Mouse (Mus musculus) left cerebral cortex, adult 2 months (tissue): ENCODE results near the gene Sowaha. TPM values are rescaled to one million over a fixed set of nuclear protein-coding genes. Genes with fewer than 3 reads are reported as not detected.
A peak's percentile ranks its signal among the peaks of the same experiment; 100 is the strongest.

Experiments used
- DNase-seq, 2 experiments: peaks; one replicate each; pipeline ENCODE4 v3.0.0; 2021 to 2022; ENCODE audit warnings: low spot score in 2 of 2, mixed read lengths in 1 of 2; ENCODE audit errors: extremely low spot score in 1 of 2
- H3K27ac ChIP-seq: fragments of 200-600 bp; 2 replicates; pipeline ENCODE4 v1.8.1; 2022
- H3K4me3 ChIP-seq: fragments of 200-600 bp; 2 replicates; pipeline ENCODE4 v1.8.1; 2022
- CTCF ChIP-seq: fragments of 200-600 bp; IDR thresholded peaks from 2 replicates; pipeline ENCODE4 v1.8.1; 2022; ENCODE audit warnings: antibody characterized with exemption, mild to moderate bottlenecking, moderate library complexity
- intact Hi-C: fragments of 180-260 bp; cut with DNase I; formaldehyde crosslinking; loops from one replicate; pipeline ENCODE4 v1.15.1; 2025
- total RNA-seq, 2 experiments: library from RNA; stranded (reverse); gene quantifications; 2 replicates each; pipeline ENCODE4 v1.2.3; 2021

Sowaha gene
- total RNA-seq, 2 experiments from 2014 or later = 68.8 to 83.8 TPM

GRCm38 (mm10) chr11:53483159-53483891, 3.3 kb upstream of the Sowaha start:
- Histone ChIP-seq H3K27ac (no peak overlapping the region), H3K4me3 (no peak overlapping the region)
- no peak for TF ChIP-seq CTCF
- intact Hi-C loops = no loop called here
- no peak for DNase-seq

GRCm38 (mm10) chr11:53481088-53481730, 1.1 kb upstream of the Sowaha start:
- intact Hi-C loops = no loop called here
- TF ChIP-seq CTCF = no peak
- H3K4me3 ChIP-seq = 0 out of 2 replicates have a peak overlapping the region, but pooled peaks have one; percentile 19
- H3K27ac ChIP-seq = no peak overlapping the region
- no peak for DNase-seq

- Histone ChIP-seq H3K4me3 (peak overlapping the region; percentile 75), H3K27ac (peak overlapping the region; percentile 98)
- intact Hi-C loops = no loop called here
- TF ChIP-seq CTCF = no peak
- DNase-seq = peak; percentile 51 to 52
Measured at GRCm38 (mm10) chr11:53479171-53479782, 797 bp downstream of the Sowaha start.

GRCm38 (mm10) chr11:53478383-53479170, 1.5 kb downstream of the Sowaha start:
- DNase-seq = peak; percentile 51 to 55
- intact Hi-C loops = no loop called here
- peak overlapping the region; percentile 75 for H3K4me3 ChIP-seq
- no peak for TF ChIP-seq CTCF
- H3K27ac ChIP-seq = peak overlapping the region; percentile 98

- peak overlapping the region; percentile 98; the same call in 1 of the 2 replicates for H3K27ac ChIP-seq
- TF ChIP-seq CTCF = no peak
- H3K4me3 ChIP-seq = peak overlapping the region; percentile 75
- no peak for DNase-seq
- intact Hi-C loops = no loop called here
Measured at GRCm38 (mm10) chr11:53477833-53478232, 2.2 kb downstream of the Sowaha start.

GRCm38 (mm10) chr11:53475620-53476019, 4.5 kb downstream of the Sowaha start:
- no peak for DNase-seq

GRCm38 (mm10) chr11:53472709-53473108, 7.4 kb downstream of the Sowaha start:
- Histone ChIP-seq H3K27ac (no peak overlapping the region), H3K4me3 (no peak overlapping the region)
- peak; percentile 39 for TF ChIP-seq CTCF
- intact Hi-C loops = loop anchor here (5.0 kb wide), 1 partner anchor 95 kb away; the partner anchor contains the start of gene Kif3a
- no peak for DNase-seq

More at GRCm38 (mm10) chr11:53475620-53476019, 4.5 kb downstream of the Sowaha start:
- TF ChIP-seq CTCF = no peak
- intact Hi-C loops = no loop called here
- peak overlapping the region; percentile 79 for H3K27ac ChIP-seq
- peak overlapping the region; percentile 28 for H3K4me3 ChIP-seq

GRCm38 (mm10) chr11:53469968-53470695, 9.9 kb downstream of the Sowaha start, which contains the start of gene Gm9837:
Gene Gm9837 (minus strand): TSS chr11:53470479.
- DNase-seq = peak; percentile 91 to 94
- intact Hi-C loops = loop anchor here (1.0 to 10.0 kb wide), 7 partner anchors 27 to 375 kb away; partner anchors contain the start of gene Kif3a
- peak within 1 kb of the TSS; percentile 85 for H3K27ac ChIP-seq
- TF ChIP-seq CTCF = peak; percentile 92
- H3K4me3 ChIP-seq = peak within 1 kb of the TSS; percentile 29

- no peak for TF ChIP-seq CTCF
- Histone ChIP-seq H3K4me3 (no peak overlapping the region; the same call in 1 of the 2 replicates), H3K27ac (peak overlapping the region; percentile 85)
- peak in 1 of 2 experiments; percentile 33 for DNase-seq
- intact Hi-C loops = loop anchor here (10.0 kb wide), 1 partner anchor 375 kb away; no protein-coding TSS in a partner anchor
Measured at GRCm38 (mm10) chr11:53469294-53469967, 10.6 kb downstream of the Sowaha start.
